Mouse (Mus musculus) spleen, adult 2 months (tissue): Measurements from ENCODE around the gene Mpzl1. TPM values are rescaled to one million over a fixed set of nuclear protein-coding genes. Genes with fewer than 3 reads are reported as not detected.
"Not testable (repeated sequence)": the region's sequence is repeated elsewhere in the genome, so short reads cannot be mapped to it uniquely, and the experiment has no call there.

ENCODE experiments used
- DNase-seq, 2 experiments: peaks; one replicate each; pipeline versions ENCODE4 v3.0.0 to v3.0.0-alpha.2; 2012 to 2021; ENCODE audit warnings: low spot score in 2 of 2, low read depth in 1 of 2
- H3K27ac ChIP-seq: fragments of 200-500 bp; 2 replicates; pipeline ENCODE4 v1.5.1; 2012; ENCODE audit warnings: low read length, inconsistent platforms; ENCODE audit not compliant: insufficient read depth
- H3K27me3 ChIP-seq: fragments of 200-500 bp; 2 replicates; pipeline ENCODE4 v1.6.1; 2012; ENCODE audit warnings: mild to moderate bottlenecking, moderate library complexity, low read length, inconsistent platforms; ENCODE audit not compliant: control insufficient read depth, insufficient read depth
- H3K36me3 ChIP-seq: fragments of 200-500 bp; 2 replicates; pipeline ENCODE4 v1.6.1; 2012; ENCODE audit warnings: mild to moderate bottlenecking, low read length, inconsistent platforms; ENCODE audit not compliant: control insufficient read depth, insufficient read depth
- H3K4me1 ChIP-seq: fragments of 200-500 bp; 2 replicates; pipeline ENCODE4 v1.6.1; 2011; ENCODE audit warnings: inconsistent platforms; ENCODE audit not compliant: control insufficient read depth, insufficient read depth, insufficient read length
- H3K4me3 ChIP-seq: fragments of 200-500 bp; 2 replicates; pipeline ENCODE4 v1.5.1; 2011; ENCODE audit warnings: mild to moderate bottlenecking, inconsistent platforms; ENCODE audit not compliant: insufficient read depth, insufficient read length; ENCODE audit errors: extremely low read depth
- CTCF ChIP-seq: fragments of 200-500 bp; IDR thresholded peaks from 2 replicates; pipeline ENCODE4 v1.5.1; 2011; ENCODE audit warnings: mild to moderate bottlenecking, inconsistent platforms; ENCODE audit not compliant: insufficient read depth, insufficient read length, insufficient replicate concordance; ENCODE audit errors: extremely low read depth
- POLR2A ChIP-seq: fragments of 200-500 bp; IDR thresholded peaks from 2 replicates; pipeline ENCODE4 v1.6.1; 2011; ENCODE audit warnings: low read depth, low read length, inconsistent platforms
- WGBS: fragments of 180-500 bp; shearing (Covaris S2); methylation state at CpG from one replicate; pipeline ENCODE4 v1.1.7; 2018; 5-methylcytosine and 5-hydroxymethylcytosine counted together
- polyA plus RNA-seq: library from polyadenylated mRNA; depleted of rRNA; stranded (reverse); fragments of >200 nt; gene quantifications from 2 replicates; pipeline ENCODE4 v1.2.3, GENCODE M21; 2012; rRNA removed

The Mpzl1 gene
- 15.3 and 15.9 TPM in 2 replicates for polyA plus RNA-seq

DNA sequence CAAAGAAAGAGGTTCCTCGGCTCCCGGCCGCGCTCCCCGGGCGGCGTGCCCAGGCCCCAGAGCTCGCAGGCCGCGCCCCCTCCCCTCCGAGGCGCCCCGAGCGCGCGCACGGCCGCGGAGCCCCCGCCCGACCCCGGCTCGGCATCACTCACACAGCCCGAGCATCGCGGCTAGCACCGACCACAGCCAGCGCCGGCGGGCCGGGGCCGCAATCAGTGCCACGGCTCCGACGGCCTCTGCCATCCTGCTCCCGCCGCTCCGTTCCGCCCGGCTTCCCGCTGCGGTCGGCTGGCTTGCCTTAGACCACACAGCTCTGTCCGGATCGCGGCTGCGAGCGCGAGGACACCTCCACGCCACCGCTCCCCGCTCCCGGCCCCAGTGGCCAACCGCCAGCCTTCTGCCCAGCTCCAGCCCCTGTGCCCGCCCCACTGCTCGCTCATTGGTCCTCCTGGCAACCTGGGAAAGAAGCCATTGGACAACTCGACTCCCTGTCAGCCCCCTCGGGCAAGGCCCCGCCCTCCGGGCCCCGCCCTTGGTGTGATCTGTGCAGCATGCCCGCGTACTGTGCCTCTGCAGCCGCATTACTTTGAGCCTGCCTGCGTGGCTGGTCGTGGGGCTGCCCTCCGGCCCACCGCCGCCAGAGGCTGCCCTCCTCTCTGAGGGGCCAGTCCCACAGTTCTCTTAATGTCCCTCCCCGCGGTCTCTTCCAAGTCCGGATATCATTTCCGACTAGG lies at the start of gene Mpzl1:
Gene Mpzl1, minus strand, starts transcription at position 388 of the 734 bp plus-strand sequence.
- TF ChIP-seq CTCF (no peak), POLR2A (no peak; the same call in none of the 2 replicates)
- Histone ChIP-seq H3K4me1 (peaks cover 2% of the 10 kb centered on the region; the same call in 1 of the 2 replicates), H3K27ac (no peak within 1 kb of the TSS; the same call in 1 of the 2 replicates), H3K36me3 (no peaks in the 10 kb centered on the region), H3K27me3 (peaks cover 3% of the 10 kb centered on the region; the same call in 1 of the 2 replicates), H3K4me3 (peak within 1 kb of the TSS; percentile 96)
- DNase-seq, result peak; percentile 84 to 97
- 1% methylated on average over 64 of the region's 73 CpGs for WGBS

DNA sequence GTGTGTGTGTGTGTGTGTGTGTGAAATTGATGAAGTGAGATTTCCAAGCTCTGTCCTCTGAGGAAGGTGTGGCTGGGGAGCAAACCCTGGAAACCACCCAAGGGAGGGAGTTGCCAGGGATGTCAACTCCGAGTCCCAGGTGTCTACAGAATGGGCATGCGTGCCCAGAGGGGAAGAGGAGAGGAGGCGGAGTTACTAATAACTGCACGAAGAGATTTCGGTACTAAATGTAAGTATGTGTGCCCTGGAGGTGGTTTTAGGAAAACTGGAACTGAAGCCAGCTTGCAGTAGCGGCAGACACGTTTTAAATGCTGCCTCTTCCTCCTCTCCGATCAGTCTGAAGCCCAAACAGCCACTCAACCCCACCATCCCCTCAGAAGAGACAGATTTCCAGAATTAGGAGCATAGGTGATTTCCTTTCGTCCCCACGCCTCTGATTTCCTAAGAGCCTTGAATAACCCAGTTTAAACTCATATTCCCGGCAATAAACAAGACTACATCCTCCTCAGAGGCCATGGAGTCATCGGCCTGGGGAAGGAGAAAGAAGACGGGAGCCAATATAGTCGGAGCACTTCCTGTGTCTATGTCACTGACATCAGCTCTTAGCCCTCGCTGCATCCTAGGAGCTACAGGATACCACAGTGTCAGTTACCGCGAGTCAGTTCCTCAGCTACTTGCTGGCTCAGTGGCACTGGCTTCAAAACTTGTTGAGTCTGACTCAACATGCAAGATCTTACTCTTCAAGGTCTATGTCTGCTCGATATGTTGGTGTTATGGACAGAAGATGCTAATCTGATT lies 47.9 kb upstream of the Mpzl1 start:
- Histone ChIP-seq H3K36me3 (peaks cover 32% of the 10 kb centered on the region), H3K27me3 (no peaks in the 10 kb centered on the region), H3K4me1 (peaks cover 2% of the 10 kb centered on the region; the same call in 1 of the 2 replicates), H3K27ac (peak overlapping the region; percentile 32; the same call in 1 of the 2 replicates), H3K4me3 (no peak overlapping the region)
- WGBS, result 53% methylated on average over 18 of the region's 18 CpGs
- DNase-seq, result no peak
- TF ChIP-seq POLR2A (no peak), CTCF (no peak)

DNA sequence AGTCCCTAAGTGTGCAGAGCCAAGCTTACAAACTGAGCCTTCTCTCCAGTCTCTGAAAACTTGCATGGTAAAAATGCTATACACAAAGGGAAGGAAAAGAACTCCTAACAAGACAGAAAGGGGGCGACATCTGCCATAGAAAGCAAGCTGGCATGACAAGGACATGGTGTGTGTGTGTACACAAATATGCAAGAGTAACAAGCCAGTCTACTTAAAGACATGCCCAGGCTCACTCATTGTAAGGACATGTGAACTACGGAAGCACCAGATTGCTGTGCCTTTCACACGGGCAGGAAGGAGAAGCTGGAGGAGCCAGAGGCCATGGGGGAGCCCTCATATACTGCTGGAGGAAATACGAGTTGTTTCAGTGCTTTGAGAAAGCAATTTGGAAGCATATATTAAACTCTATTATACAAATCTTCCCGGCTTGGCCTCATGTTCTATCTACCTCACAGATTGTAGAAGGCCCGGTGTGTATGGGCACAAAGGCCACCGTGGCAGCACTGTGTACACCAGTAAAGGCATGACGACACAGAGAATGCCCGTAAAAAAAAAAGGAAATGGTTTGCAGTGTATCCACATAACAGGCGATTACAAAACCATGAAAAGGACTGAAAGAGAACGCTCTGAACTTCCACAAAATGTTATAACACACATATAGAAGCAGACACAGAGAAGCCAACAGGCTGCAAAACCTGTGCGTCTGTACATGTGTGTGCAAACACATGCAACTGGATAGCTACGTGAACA lies 46.9 kb upstream of the Mpzl1 start:
- peaks cover 36% of the 10 kb centered on the region for H3K36me3 ChIP-seq
- no peak for DNase-seq
- H3K4me1 ChIP-seq, result peaks cover 4% of the 10 kb centered on the region; the same call in 1 of the 2 replicates
- 26% methylated on average over 13 of the region's 13 CpGs for WGBS
- H3K4me3 ChIP-seq, result no peak overlapping the region
- H3K27ac ChIP-seq, result peak overlapping the region; percentile 10
- H3K27me3 ChIP-seq, result no peaks in the 10 kb centered on the region
- TF ChIP-seq POLR2A (no peak), CTCF (no peak)

GRCm38 (mm10) chr1:165680086-165680485 lies 45.7 kb upstream of the Mpzl1 start:
- not testable (repeated sequence) for H3K27me3 ChIP-seq, DNase-seq, H3K4me1 ChIP-seq, H3K4me3 ChIP-seq
- peak overlapping the region; percentile 16; the same call in 1 of the 2 replicates for H3K27ac ChIP-seq
- H3K36me3 ChIP-seq, result peaks cover 33% of the 10 kb centered on the region

- peaks cover 8% of the 10 kb centered on the region; the same call in 1 of the 2 replicates for H3K4me1 ChIP-seq
- H3K27ac ChIP-seq, result no peak overlapping the region
- H3K4me3 ChIP-seq, result no peak overlapping the region
- DNase-seq, result no peak
- no peak for TF ChIP-seq POLR2A
- TF ChIP-seq CTCF, result no peak
- peaks cover 28% of the 10 kb centered on the region for H3K36me3 ChIP-seq
- 84% methylated on average over 3 of the region's 3 CpGs for WGBS
- H3K27me3 ChIP-seq, result no peaks in the 10 kb centered on the region
These were observed 45.3 kb upstream of the Mpzl1 start for GRCm38 (mm10) chr1:165679618-165679997.

DNA sequence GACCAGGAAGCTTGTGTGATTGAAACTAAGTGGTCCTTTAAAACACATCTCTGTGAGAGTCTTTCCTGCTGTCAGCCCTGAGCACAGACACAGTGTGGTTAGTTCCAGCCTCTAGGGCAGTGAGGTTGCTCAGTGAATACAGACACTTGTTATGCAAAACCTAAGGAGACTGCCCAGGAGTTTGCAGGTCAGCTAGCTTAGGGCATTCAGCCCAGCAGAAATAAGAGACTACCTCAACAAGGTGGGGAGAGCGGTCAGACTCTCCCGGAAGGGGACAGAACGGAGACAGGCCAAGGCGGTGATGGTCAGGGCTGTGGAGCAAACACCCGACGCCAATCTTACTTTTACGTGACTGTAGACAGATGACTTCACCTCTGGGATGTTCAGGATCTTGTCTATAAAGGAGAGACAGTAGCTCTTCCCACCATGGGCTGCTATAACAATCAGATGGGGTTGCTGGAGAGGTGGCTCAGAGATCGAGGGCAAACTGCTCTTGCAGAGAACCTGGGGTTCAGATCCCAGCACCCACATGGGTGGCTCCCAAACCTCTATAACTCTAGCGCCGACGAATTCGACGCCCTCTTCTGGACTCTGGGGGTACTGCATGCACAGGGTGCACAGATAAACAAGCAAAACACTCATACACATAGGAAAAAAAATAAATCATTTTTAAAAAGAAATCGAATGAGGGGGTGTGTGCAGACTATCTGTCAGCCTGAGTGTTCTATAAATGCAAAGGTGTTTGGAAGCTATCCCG lies 44.7 kb upstream of the Mpzl1 start:
- peaks cover 26% of the 10 kb centered on the region for H3K36me3 ChIP-seq
- no peaks in the 10 kb centered on the region for H3K27me3 ChIP-seq
- peak; percentile 30; the same call in 1 of the 2 replicates for TF ChIP-seq CTCF
- TF ChIP-seq POLR2A, result no peak
- WGBS, result 88% methylated on average over 15 of the region's 15 CpGs
- DNase-seq, result no peak
- H3K27ac ChIP-seq, result no peak overlapping the region
- H3K4me3 ChIP-seq, result no peak overlapping the region
- H3K4me1 ChIP-seq, result peaks cover 8% of the 10 kb centered on the region; the same call in 1 of the 2 replicates
